ENCODE assay signal across 20 mouse cellular contexts in the genomic region with DNA sequence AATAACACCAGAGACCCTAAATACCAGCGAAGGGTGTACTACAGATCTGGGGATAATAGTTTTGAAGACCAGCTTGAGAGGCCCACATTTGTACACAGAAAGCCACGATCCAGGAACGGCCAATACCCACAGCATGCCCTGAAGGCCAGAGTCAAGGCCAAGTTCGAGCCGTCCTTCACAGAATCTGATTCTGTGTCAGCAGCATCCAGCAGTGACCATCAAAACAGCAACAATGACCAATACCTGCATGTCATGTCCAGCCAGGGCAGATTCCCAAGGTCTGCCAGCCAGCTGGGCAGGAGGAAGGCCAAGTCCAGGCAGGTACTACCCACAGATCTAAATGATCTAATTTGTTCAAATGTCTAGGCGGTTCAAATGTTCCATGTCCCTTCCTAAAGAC. TPM values are rescaled to one million over a fixed set of nuclear protein-coding genes. Genes with fewer than 3 reads are reported as not detected.
DNase-seq lines count a peak whose midpoint lies in the region.
"Had no signal": no experiment of that assay in that cellular context is flagged by ENCODE, and none has a peak within 500 bp of the region (broad histone marks: within the 10 kb centered on the region; RNA-seq: fewer than 3 reads in every experiment).

No protein-coding gene starts in this region.

- DNase-seq in adrenal gland, adult 2 months: peak; percentile 58
- no peak for DNase-seq in adrenal gland, postnatal 4 days (ENCODE audit: low spot score in 2 of 2)
- peak; percentile 22 for DNase-seq in testis, postnatal 14 days (ENCODE audit: low spot score)
- DNase-seq in testis, postnatal 10 days (ENCODE audit: low spot score): no peak
- DNase-seq in adrenal gland, postnatal 25 days: peak; percentile 32
- DNase-seq in cerebellum, adult 18-20 months: no peak
- DNase-seq in gastrocnemius, postnatal 10 days: no peak
- DNase-seq: B cell, adult 2 months; cerebellum, adult 2 months; cerebellum, postnatal 10 days; cerebellum, postnatal 36 days; embryo, embryonic 11 days; gastrocnemius, postnatal 36 days; heart, postnatal 10 days; heart, postnatal 36 days; kidney, adult 11 months had no signal

RNA-seq across cellular contexts. Expression of a gene that starts 9.2 kb away (rescaled TPM):
- total RNA-seq in adrenal gland, adult 2 months (2021): 10 to 100 TPM; 21.1 to 28.5 TPM
- polyA plus RNA-seq in adrenal gland, adult 2 months (2012; rRNA removed): 8.1 and 13.3 TPM in 2 replicates
- 10 to 100 TPM; 28.3 to 28.9 TPM for total RNA-seq in adrenal gland, postnatal 4 days (2021)
- 38.3 and 41.9 TPM in 2 replicates for total RNA-seq in adrenal gland, postnatal 25 days (2021)
- 1 to 10 TPM; 8.6 to 9.1 TPM for total RNA-seq in gastrocnemius, postnatal 10 days (2021)

RNA-seq across cellular contexts. Expression of a gene that starts 37.9 kb away (rescaled TPM):
- total RNA-seq in adrenal gland, adult 2 months (2021): under 1 TPM; 0.12 to 0.17 TPM
- polyA plus RNA-seq in adrenal gland, adult 2 months (2012; rRNA removed): 0.08 and 0.26 TPM in 2 replicates
- 1 to 10 TPM; 1.0 to 1.8 TPM for total RNA-seq in adrenal gland, postnatal 4 days (2021)
- 0.27 TPM in 1 of 2 replicates, not detected in the other for total RNA-seq in adrenal gland, postnatal 25 days (2021)
- 1 to 10 TPM in 1 of 2 experiments, under 1 TPM in 1; 0.80 to 1.6 TPM for total RNA-seq in gastrocnemius, postnatal 10 days (2021)
- total RNA-seq: gastrocnemius, adult 8-10 months; granulocyte monocyte progenitor cell, adult 5-6 weeks had no signal
- polyA plus RNA-seq: erythroblast, embryonic 14.5 days; G1E had no signal

Comparison
In these comparisons a context has a peak if more than half of its experiments do, and no peak if none do; other contexts are left out.
1. DNase-seq: peak in adrenal gland, adult 2 months (single experiment), testis, postnatal 14 days (single experiment) and adrenal gland, postnatal 25 days (single experiment); none in adrenal gland, postnatal 4 days (0 of 2), testis, postnatal 10 days (single experiment), cerebellum, adult 18-20 months (0 of 2) and gastrocnemius, postnatal 10 days (single experiment).